Mouse (Mus musculus) CH12.LX (cell line): ENCODE data around the gene Zc2hc1b. TPM values are rescaled to one million over a fixed set of nuclear protein-coding genes. Genes with fewer than 3 reads are reported as not detected.

Source experiments
- DNase-seq: peaks from one replicate; pipeline ENCODE4 v3.0.0-alpha.2; 2013; ENCODE audit errors: extremely low read depth
- H3K27ac ChIP-seq: 2 replicates; pipeline ENCODE4 v1.5.1; 2012; ENCODE audit warnings: low read depth, mild to moderate bottlenecking, control low read depth, moderate library complexity; ENCODE audit not compliant: insufficient read depth
- H3K27me3 ChIP-seq: replicated peaks from 2 replicates; pipeline ENCODE3; 2012; ENCODE audit warnings: inconsistent platforms
- H3K36me3 ChIP-seq, 2 experiments: replicated peaks in 1 of 2; 2 replicates each; pipeline versions ENCODE3 to v1.6.1; 2012; ENCODE audit warnings: inconsistent platforms in 1 of 2, low read length in 1 of 2, mild to moderate bottlenecking in 1 of 2, mixed read lengths in 1 of 2, moderate library complexity in 1 of 2; ENCODE audit not compliant: control insufficient read depth in 1 of 2, insufficient read depth in 1 of 2
- H3K4me1 ChIP-seq, 2 experiments: 2 replicates each; pipeline ENCODE4 v1.6.1; 2012; ENCODE audit warnings: inconsistent platforms in 1 of 2, moderate library complexity in 1 of 2; ENCODE audit not compliant: insufficient read depth in 2 of 2, control insufficient read depth in 1 of 2
- H3K4me2 ChIP-seq: 2 replicates; pipeline ENCODE4 v1.6.1; 2012; ENCODE audit warnings: low read depth, mild to moderate bottlenecking, control low read depth; ENCODE audit not compliant: poor library complexity, insufficient read depth, severe bottlenecking
- H3K4me3 ChIP-seq, 3 experiments: fragments of 150-350 bp in 1 of 3; sonication (generic) in 1 of 3; replicated peaks in 1 of 3; 2 replicates each; pipeline versions ENCODE3 to v1.5.1; 2011 to 2012; ENCODE audit warnings: low read depth in 2 of 3, low read length in 2 of 3, mild to moderate bottlenecking in 2 of 3, moderate library complexity in 2 of 3, control low read depth in 1 of 3, improper control_type of control experiment in 1 of 3, inconsistent platforms in 1 of 3, mixed read lengths in 1 of 3; ENCODE audit not compliant: poor library complexity in 1 of 3
- H3K79me2 ChIP-seq: replicated peaks from 2 replicates; pipeline ENCODE4 v1.6.1; 2012; ENCODE audit warnings: mild to moderate bottlenecking, moderate library complexity; ENCODE audit not compliant: control insufficient read depth, poor library complexity, insufficient read depth, severe bottlenecking; ENCODE audit errors: extremely low read depth
- H3K9ac ChIP-seq: 2 replicates; pipeline ENCODE4 v1.6.1; 2012; ENCODE audit warnings: low read depth, mild to moderate bottlenecking, control low read depth, moderate library complexity; ENCODE audit not compliant: insufficient read depth
- H3K9me3 ChIP-seq: replicated peaks from 2 replicates; pipeline ENCODE3; 2012; ENCODE audit warnings: low read length, inconsistent platforms, mixed read lengths
- CHD2 ChIP-seq: IDR thresholded peaks from 2 replicates; pipeline ENCODE4 v1.6.1; 2011; ENCODE audit warnings: low read length, improper control_type of control experiment
- CTCF ChIP-seq, 2 experiments: IDR thresholded peaks in 1 of 2; conservative IDR thresholded peaks in 1 of 2; 2 replicates each; pipeline ENCODE4 v1.5.1; 2011 to 2012; ENCODE audit warnings: low read depth in 2 of 2, low read length in 2 of 2, improper control_type of control experiment in 1 of 2, inconsistent platforms in 1 of 2, mild to moderate bottlenecking in 1 of 2, moderate library complexity in 1 of 2
- EP300 ChIP-seq: IDR thresholded peaks from 2 replicates; pipeline ENCODE4 v1.6.1; 2011; ENCODE audit warnings: low read length, improper control_type of control experiment
- JUN ChIP-seq: IDR thresholded peaks from 2 replicates; pipeline ENCODE4 v1.6.1; 2011; ENCODE audit warnings: low read depth, mild to moderate bottlenecking, low read length, improper control_type of control experiment, moderate library complexity; ENCODE audit not compliant: insufficient read depth
- JUND ChIP-seq: conservative IDR thresholded peaks from 2 replicates; pipeline ENCODE4 v1.6.1; 2011; ENCODE audit warnings: low read depth, low read length, improper control_type of control experiment
- MEF2A ChIP-seq: IDR thresholded peaks from 2 replicates; pipeline ENCODE4 v1.6.1; 2014; ENCODE audit warnings: low read depth, mild to moderate bottlenecking, inconsistent platforms, low read length, improper control_type of control experiment, borderline replicate concordance
- MYC ChIP-seq: IDR thresholded peaks from 2 replicates; pipeline ENCODE4 v1.6.1; 2011; ENCODE audit warnings: low read depth, mild to moderate bottlenecking, improper control_type of control experiment, low read length
- NELFE ChIP-seq: IDR thresholded peaks from 2 replicates; pipeline ENCODE4 v1.6.1; 2011; ENCODE audit warnings: low read depth, low read length, improper control_type of control experiment
- POLR2A ChIP-seq: IDR thresholded peaks from 2 replicates; pipeline ENCODE4 v1.6.1; 2011; ENCODE audit warnings: low read depth, mild to moderate bottlenecking, improper control_type of control experiment, low read length
- POLR2AphosphoS2 ChIP-seq: IDR thresholded peaks from 2 replicates; pipeline ENCODE4 v1.6.1; 2011; ENCODE audit warnings: low read depth, low read length, improper control_type of control experiment
- TCF12 ChIP-seq: IDR thresholded peaks from 2 replicates; pipeline ENCODE4 v1.6.1; 2014; ENCODE audit warnings: low read depth, mild to moderate bottlenecking, inconsistent platforms, low read length, improper control_type of control experiment
- UBTF ChIP-seq: IDR thresholded peaks from 2 replicates; pipeline ENCODE4 v1.6.1; 2012; ENCODE audit warnings: low read depth, mild to moderate bottlenecking, inconsistent platforms, low read length, improper control_type of control experiment, moderate library complexity
- USF1 ChIP-seq: IDR thresholded peaks from 2 replicates; pipeline ENCODE4 v1.6.1; 2014; ENCODE audit warnings: low read depth, mild to moderate bottlenecking, inconsistent platforms, low read length, improper control_type of control experiment
- ZC3H11A ChIP-seq: IDR thresholded peaks from 2 replicates; pipeline ENCODE4 v1.6.1; 2012; ENCODE audit warnings: low read depth, mild to moderate bottlenecking, inconsistent platforms, low read length, improper control_type of control experiment
- ZKSCAN1 ChIP-seq: IDR thresholded peaks from 2 replicates; pipeline ENCODE4 v1.6.1; 2012; ENCODE audit warnings: low read depth, inconsistent platforms, low read length, improper control_type of control experiment, borderline replicate concordance
- ZMIZ1 ChIP-seq: IDR thresholded peaks from 2 replicates; pipeline ENCODE4 v1.6.1; 2012; ENCODE audit warnings: low read depth, mild to moderate bottlenecking, inconsistent platforms, low read length, improper control_type of control experiment
- ZNF384 ChIP-seq: IDR thresholded peaks from 2 replicates; pipeline ENCODE4 v1.6.1; 2012; ENCODE audit warnings: low read depth, low read length, improper control_type of control experiment, inconsistent platforms
- dilution Hi-C: fragments of 300-500 bp; cut with MboI; formaldehyde crosslinking; loops from 2 replicates; pipeline ENCODE4 v1.14.3; 2020; ENCODE audit warnings: low sequenced_read_pairs; ENCODE audit not compliant: extremely low pct_unique_long_range_greater_than_20kb, extremely low pct_ligation_motif_present
- in situ Hi-C: fragments of 300-500 bp; cut with MboI; formaldehyde crosslinking; loops from 3 replicates; pipeline ENCODE4 v1.14.3; 2019; ENCODE audit warnings: low sequenced_read_pairs, low pct_ligation_motif_present, low pct_unique_long_range_greater_than_20kb, mixed read lengths
- polyA plus RNA-seq: library from polyadenylated mRNA; unstranded; fragments of >175 nt; gene quantifications from 2 replicates; pipeline ENCODE4 v1.2.1, GENCODE M21; 2012; ENCODE audit warnings: low read depth; ENCODE audit not compliant: insufficient read length
- total RNA-seq, 2 experiments: library from RNA; depleted of rRNA; stranded (reverse); fragments of 300-350 nt in 1 of 2; fragments of >200 nt in 1 of 2; gene quantifications; 2 replicates each; pipeline ENCODE4 v1.2.3; 2012 to 2014

Gene Zc2hc1b
- total and polyA plus RNA-seq, 3 experiments: not detected

DNA sequence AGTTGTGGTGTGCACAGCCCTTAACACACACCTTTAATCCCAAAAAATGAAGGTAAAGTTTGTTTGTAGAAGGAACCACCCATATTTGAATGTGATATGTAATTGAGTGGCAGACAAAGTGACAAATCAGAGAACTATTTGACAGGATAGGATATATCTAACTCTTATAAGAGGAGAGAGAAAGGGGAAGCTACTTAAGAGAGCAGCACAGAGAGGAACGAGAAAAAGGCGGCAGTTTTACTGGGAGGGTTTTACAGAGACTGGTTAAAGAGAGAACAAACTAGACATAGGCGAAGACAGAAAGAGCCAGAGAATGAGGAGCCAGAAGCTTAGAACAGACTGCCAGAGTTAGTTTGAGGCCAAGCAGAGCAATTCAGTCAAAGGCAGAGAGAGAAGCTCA lies 23.0 kb upstream of the Zc2hc1b start:
- no peaks in the 10 kb centered on the region for H3K79me2 ChIP-seq
- no peak for DNase-seq
- H3K27me3 ChIP-seq: no peaks in the 10 kb centered on the region
- H3K4me3 ChIP-seq: no peak overlapping the region
- no peaks in the 10 kb centered on the region for H3K36me3 ChIP-seq
- TF ChIP-seq EP300 (no peak), POLR2A (no peak), ZKSCAN1 (no peak), CHD2 (no peak), USF1 (no peak), CTCF (conservative IDR thresholded peaks at IDR 0.05 in 1 of 2, IDR thresholded peaks at IDR 0.05 in 1 of 2; ENCODE audit: low read depth in 2 of 2, low read length in 2 of 2) (no peak), NELFE (no peak), ZC3H11A (no peak), ZNF384 (no peak), MEF2A (no peak), TCF12 (no peak), MYC (no peak), UBTF (no peak), JUND (no peak), JUN (no peak), POLR2AphosphoS2 (no peak), ZMIZ1 (no peak)
- no peak overlapping the region for H3K9ac ChIP-seq
- H3K27ac ChIP-seq: no peak overlapping the region
- H3K9me3 ChIP-seq: peaks cover 4% of the 10 kb centered on the region
- dilution Hi-C loops: no loop called here
- in situ Hi-C loops: no loop called here
- H3K4me2 ChIP-seq: no peak overlapping the region
- H3K4me1 ChIP-seq: no peaks in the 10 kb centered on the region

- H3K4me3 ChIP-seq: no peak overlapping the region
- TF ChIP-seq USF1 (no peak), CHD2 (no peak), UBTF (no peak)
- TF ChIP-seq, all 38 proteins: peak for 0
- in situ Hi-C loops: no loop called here
- Histone ChIP-seq H3K9me3 (peaks cover 4% of the 10 kb centered on the region), H3K27ac (no peak overlapping the region), H3K4me2 (no peak overlapping the region), H3K9ac (no peak overlapping the region), H3K36me3 (no peaks in the 10 kb centered on the region), H3K4me1 (no peaks in the 10 kb centered on the region), H3K27me3 (no peaks in the 10 kb centered on the region), H3K79me2 (no peaks in the 10 kb centered on the region)
- DNase-seq: no peak
- dilution Hi-C loops: no loop called here
Measured at GRCm38 (mm10) chr10:13199234-13199633, 21.4 kb upstream of the Zc2hc1b start.
